Mouse (Mus musculus) spleen, embryonic (tissue): ENCODE results near the gene Gm11213.

Experiments used
- CTCF ChIA-PET: fragments of 350-600 bp; sonication (Branson Sonifier 250); formaldehyde crosslinking; loops from one replicate; lab custom pipeline; 2022; lab: Charles Lee

Gm11213 gene

GRCm38 (mm10) chr4:63580078-63580477, 25.0 kb downstream of the Gm11213 start:
- CTCF ChIA-PET: no interaction called here

- CTCF ChIA-PET: no interaction called here
Observed at GRCm38 (mm10) chr4:63579649-63580048, 25.4 kb downstream of the Gm11213 start.

DNA sequence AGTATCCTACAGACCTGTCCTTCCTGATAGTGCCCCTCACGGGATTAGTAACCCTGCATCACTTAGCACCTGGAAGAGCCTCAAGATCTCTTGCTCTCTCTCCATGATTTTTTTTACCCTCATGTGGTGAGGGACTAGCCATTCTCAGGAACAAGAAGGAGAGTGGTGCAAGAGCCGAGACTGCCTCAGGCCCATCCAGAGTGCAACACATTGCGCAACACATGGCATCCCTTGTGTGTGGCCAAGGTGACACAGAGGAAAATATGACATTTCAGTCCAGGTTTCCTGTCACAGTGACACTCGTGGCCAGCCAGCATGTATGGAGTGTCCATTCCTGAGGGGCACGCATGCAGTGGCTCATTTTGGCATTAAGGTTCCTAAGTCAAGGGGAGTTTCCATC, 32.4 kb downstream of the Gm11213 start:
- CTCF ChIA-PET: interaction anchor here (0.8 kb wide), 1 partner anchor 11 kb away, joined by 3 read pairs; no protein-coding TSS in a partner anchor

- CTCF ChIA-PET: no interaction called here
Observed at GRCm38 (mm10) chr4:63570208-63570781, 34.8 kb downstream of the Gm11213 start.

DNA sequence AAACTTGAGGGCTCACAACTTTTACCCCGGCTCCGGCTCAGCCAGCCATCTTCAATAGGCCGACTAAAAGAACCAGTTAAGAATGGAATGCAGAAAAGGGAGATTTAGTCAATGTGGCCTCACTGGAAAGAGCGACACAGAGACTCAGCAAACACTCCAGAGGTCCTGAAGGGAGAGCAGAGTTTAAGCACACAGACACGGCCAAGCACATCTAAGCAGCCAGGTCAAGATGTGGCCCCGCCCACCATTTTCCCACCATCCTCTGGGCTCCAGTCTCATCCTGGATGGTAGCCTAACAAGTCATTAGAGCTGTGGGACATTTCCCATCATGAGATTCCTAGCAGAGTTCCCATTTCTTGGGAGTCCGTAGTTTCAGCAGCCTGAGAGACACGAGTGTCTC, 35.7 kb downstream of the Gm11213 start:
- CTCF ChIA-PET: no interaction called here

GRCm38 (mm10) chr4:63567712-63568390, 37.2 kb downstream of the Gm11213 start:
- CTCF ChIA-PET: no interaction called here

DNA sequence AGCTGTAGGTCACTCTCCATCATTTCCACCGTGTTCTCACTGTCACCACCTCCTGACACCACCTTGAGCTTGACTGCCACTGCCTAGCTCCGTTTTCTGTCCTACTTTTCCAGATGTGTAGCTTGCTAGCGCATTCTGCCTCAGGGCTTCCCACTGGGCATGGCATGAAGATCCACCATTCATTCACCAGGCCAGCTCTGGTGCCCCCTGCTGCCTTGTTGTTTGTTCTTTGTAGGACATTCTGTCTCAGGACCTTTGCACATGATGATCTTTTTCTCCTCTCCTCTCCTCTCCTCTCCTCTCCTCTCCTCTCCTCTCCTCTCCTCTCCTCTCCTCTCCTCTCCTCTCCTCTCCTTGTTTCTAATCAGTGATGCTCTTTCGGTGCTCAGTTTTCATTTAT, 42.3 kb downstream of the Gm11213 start:
- CTCF ChIA-PET: no interaction called here

GRCm38 (mm10) chr4:63561861-63562675, 43.0 kb downstream of the Gm11213 start:
- CTCF ChIA-PET: interaction anchor here (1.1 kb wide), 1 partner anchor 10 kb away, joined by 3 read pairs; no protein-coding TSS in a partner anchor

- CTCF ChIA-PET: interaction anchor here (0.6 kb wide), 1 partner anchor 47 kb away, joined by 5 read pairs; no protein-coding TSS in a partner anchor
Observed at GRCm38 (mm10) chr4:63560079-63560478, 45.0 kb downstream of the Gm11213 start.

DNA sequence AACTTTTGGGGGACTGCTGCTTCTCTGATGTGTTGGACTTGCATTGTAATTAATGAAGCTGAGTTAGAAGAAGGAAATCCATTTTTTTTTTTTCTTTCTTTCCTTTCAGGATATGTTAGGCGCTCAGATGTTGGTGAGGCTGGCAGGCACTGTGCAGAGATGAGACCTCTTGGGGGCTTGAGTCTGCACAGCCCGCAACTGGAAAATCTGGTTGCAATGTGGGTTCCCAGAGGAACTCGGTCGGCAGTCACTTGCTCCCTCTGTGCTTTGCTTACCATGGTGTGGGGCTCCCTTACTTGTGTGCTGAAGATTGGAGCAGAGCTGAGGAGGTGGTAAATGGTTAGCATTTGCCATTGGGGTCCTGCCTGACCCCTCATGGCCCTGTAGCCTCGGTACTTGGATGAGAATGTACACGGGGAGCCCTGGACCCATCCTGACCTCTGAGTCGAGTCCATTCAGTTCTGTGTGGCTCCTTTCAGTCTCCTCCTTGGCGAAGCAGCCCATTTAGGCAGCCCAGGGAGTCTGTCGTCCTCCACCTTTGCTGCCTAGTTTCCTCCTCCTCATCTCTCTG, 45.8 kb downstream of the Gm11213 start:
- CTCF ChIA-PET: no interaction called here

DNA sequence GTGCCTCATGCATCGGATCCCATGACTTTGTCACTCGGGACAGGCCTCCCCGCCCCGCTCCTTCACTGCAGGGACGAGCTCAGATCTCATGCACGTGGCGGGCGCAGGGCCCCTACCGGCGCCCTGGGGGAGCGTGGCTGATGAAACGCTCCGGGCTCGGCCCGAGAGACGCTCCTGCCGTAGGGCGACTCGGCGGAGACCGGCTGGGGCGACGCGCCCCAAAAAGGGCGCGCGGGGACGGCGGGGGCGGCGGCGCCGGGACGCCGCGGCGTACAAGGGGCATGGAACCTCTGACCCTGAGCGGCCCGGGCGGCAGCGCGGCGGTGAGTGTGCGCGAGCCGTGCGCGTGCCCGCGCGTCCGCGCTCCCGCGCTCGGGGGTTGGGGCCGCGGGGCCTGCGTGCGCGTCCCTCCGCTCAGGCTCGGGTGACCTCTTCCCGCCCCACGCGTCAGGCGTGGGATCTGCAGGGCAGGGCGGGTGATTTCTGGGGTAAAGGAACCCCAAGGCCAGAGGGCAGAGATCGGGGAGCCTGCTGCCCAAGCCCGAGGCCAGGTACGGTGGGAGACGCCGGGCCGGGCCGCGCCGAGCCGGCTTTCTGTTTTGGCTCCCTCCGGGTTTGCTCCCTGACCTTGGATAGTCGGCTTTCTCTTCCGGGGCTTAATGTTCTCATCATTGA, 46.5 kb downstream of the Gm11213 start, which contains the start of gene Tmem268:
Gene Tmem268, plus strand, starts transcription at position 375 of the 675 bp plus-strand sequence.
- CTCF ChIA-PET: no interaction called here

DNA sequence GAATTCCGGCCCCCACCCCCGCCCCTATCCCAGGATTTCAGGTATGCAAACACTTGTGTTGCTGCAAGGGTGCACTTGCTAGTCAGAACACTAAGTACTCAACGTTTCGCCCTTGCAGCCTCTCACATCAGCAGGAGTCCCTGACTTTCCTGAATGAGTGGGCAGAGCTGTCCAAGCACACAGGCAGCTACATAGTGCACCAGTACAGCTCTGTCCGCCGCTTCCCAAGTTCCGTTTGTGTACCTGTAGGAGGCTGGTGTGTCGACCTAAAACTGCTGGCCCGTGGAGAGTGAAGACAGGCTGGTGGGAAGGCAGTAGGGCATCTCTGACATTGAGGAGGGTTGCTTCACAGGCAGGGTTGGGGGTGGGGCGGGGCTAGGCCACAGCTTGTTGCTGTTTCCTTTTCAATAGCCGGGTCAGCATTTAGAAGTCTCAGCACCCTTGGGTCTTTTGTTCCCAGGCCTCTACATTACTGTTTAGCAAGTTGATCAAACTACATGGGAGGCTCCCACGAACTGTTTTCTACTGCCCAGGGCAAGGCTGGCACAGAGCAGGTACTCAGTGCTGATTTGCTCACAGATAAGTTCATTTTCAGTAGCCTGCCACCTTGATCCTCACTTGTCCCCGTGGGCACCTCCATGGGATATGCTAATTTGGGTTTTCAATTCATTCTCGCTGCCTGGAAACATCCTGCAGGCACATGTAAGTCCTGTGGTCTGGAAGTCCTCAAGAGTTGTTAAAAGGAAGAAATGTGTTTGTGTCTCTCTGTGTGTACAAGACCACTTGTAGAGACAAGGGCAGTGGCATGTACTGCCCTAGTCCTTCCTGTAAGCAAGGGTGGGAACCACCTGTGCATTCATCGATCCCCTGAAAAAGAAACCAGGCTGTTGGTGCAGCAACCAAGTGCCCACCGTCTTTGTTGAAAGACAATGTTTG, 47.7 kb downstream of the Gm11213 start:
- CTCF ChIA-PET: no interaction called here

DNA sequence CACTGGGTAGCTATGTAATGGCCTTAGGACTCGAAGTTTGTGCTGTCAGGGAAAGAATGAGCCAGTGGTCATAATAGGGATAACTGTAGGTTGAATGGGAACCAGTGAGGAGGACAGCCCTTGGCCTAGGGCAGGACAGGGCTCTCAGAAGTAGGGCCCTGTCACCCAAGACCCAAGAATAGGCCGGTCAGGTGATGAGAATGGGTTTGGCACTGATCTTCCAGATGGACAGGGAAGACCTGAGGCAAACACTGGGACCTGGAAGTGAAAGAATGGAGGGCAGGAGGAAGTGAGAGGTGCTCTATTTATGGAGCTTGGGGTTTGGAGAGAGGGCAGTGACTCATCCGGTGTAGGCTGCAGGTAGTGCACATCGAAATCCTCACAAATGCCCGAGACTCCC, 48.4 kb downstream of the Gm11213 start:
- CTCF ChIA-PET: no interaction called here

- CTCF ChIA-PET: no interaction called here
Observed at GRCm38 (mm10) chr4:63555111-63555510, 50.0 kb downstream of the Gm11213 start.

- CTCF ChIA-PET: interaction anchor here (0.7 kb wide), 1 partner anchor 40 kb away, joined by 15 read pairs; no protein-coding TSS in a partner anchor
Observed at GRCm38 (mm10) chr4:63554616-63555015, 50.4 kb downstream of the Gm11213 start.

GRCm38 (mm10) chr4:63553789-63554576, 51.1 kb downstream of the Gm11213 start:
- CTCF ChIA-PET: interaction anchor here (0.7 kb wide), 2 partner anchors 39 to 311 kb away, joined by 10 to 15 read pairs; no protein-coding TSS in a partner anchor

- CTCF ChIA-PET: no interaction called here
Observed at GRCm38 (mm10) chr4:63552865-63553264, 52.2 kb downstream of the Gm11213 start.

GRCm38 (mm10) chr4:63550908-63551307, 54.2 kb downstream of the Gm11213 start:
- CTCF ChIA-PET: no interaction called here

DNA sequence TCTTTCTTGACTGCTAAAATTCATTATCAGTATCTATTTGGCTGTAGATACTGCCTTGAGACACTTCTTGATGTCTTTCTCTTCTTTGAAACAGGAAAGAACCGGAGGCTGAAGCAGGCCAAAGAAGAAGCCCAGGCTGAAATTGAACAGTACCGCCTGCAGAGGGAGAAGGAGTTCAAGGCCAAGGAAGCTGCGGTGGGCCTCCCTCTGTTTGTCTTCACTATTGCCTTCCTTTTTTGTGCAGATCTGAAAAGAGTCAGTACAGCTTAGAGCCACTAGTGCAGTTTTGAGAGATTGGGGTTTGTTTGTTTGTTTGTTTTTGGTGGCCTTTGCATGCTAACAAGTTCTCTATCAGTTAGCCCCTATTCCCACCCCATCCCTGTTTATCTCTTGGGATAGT, 56.6 kb downstream of the Gm11213 start:
- CTCF ChIA-PET: no interaction called here
